In genomic region chr19:42001253-42001980, GRCm38 (mm10) we compare ENCODE assay signal across 9 mouse cellular contexts. TPM values are rescaled to one million over a fixed set of nuclear protein-coding genes. Genes with fewer than 3 reads are reported as not detected.
DNase-seq lines count a peak whose midpoint lies in the region; ATAC-seq and TF ChIP-seq lines count a peak whose summit lies in the region.
"Had no signal": no experiment of that assay in that cellular context is flagged by ENCODE, and none has a peak within 500 bp of the region (broad histone marks: within the 10 kb centered on the region; RNA-seq: fewer than 3 reads in every experiment).

No protein-coding gene starts in this region.

- WGBS in heart, embryonic 15.5 days, result 91% methylated on average over 12 of the region's 12 CpGs
- WGBS in bone marrow, adult 2 months, result 44% methylated on average over 12 of the region's 12 CpGs
- 90% methylated on average over 12 of the region's 12 CpGs for WGBS in intestine, embryonic 15.5 days
- 55% methylated on average over 12 of the region's 12 CpGs for WGBS in macrophage (ENCODE audit: missing documents)

- H3K9ac ChIP-seq in heart, embryonic 15.5 days, result no peak overlapping the region
- no peak overlapping the region for H3K9ac ChIP-seq in intestine, embryonic 15.5 days

- H3K4me2 ChIP-seq in heart, embryonic 15.5 days, result no peak overlapping the region
- no peak overlapping the region for H3K4me2 ChIP-seq in intestine, embryonic 15.5 days (replicated peaks)

- H3K79me2 ChIP-seq in macrophage (ENCODE audit: inconsistent target), result peaks cover 84% of the 10 kb centered on the region

- no peak for ATAC-seq in heart, embryonic 15.5 days (replicated peaks; ENCODE audit: insufficient number of reproducible peaks, insufficient read depth, low FRiP score, low read depth)
- ATAC-seq in intestine, embryonic 15.5 days, result no peak

- no peaks in the 10 kb centered on the region for H3K9me3 ChIP-seq in heart, embryonic 15.5 days (replicated peaks)
- H3K9me3 ChIP-seq in intestine, embryonic 15.5 days, result no peaks in the 10 kb centered on the region

- no peak for TF ChIP-seq POLR2A in bone marrow, adult 2 months (IDR thresholded peaks at IDR 0.05; ENCODE audit: borderline replicate concordance, control insufficient read depth, low read depth, low read length)

- no peak for TF ChIP-seq CTCF in bone marrow, adult 2 months (IDR thresholded peaks at IDR 0.05; ENCODE audit: control insufficient read depth, insufficient read depth, low read length)

- H3K27me3 ChIP-seq in heart, embryonic 15.5 days, result no peaks in the 10 kb centered on the region
- H3K27me3 ChIP-seq in intestine, embryonic 15.5 days (replicated peaks), result no peaks in the 10 kb centered on the region
- H3K27me3 ChIP-seq: CH12.LX had no signal

- H3K4me3 ChIP-seq in heart, embryonic 15.5 days, result no peak overlapping the region
- H3K4me3 ChIP-seq in bone marrow, adult 2 months (replicated peaks; ENCODE audit: control insufficient read depth, low read depth, low read length), result no peak overlapping the region
- H3K4me3 ChIP-seq in intestine, embryonic 15.5 days (replicated peaks), result no peak overlapping the region
- H3K4me3 ChIP-seq in macrophage (ENCODE audit: inconsistent target), result no peak overlapping the region

- H3K4me1 ChIP-seq in heart, embryonic 15.5 days (replicated peaks), result peaks cover 75% of the 10 kb centered on the region
- H3K4me1 ChIP-seq in bone marrow, adult 2 months (ENCODE audit: control insufficient read depth, insufficient read depth, low read length), result peaks cover 12% of the 10 kb centered on the region
- peaks cover 36% of the 10 kb centered on the region for H3K4me1 ChIP-seq in intestine, embryonic 15.5 days (replicated peaks)

- DNase-seq in heart, postnatal 10 days, result no peak
- DNase-seq in frontal cortex, postnatal 14 days (ENCODE audit: low spot score in 2 of 2), result no peak
- DNase-seq in cerebellum, adult 9-10 months, result no peak
- DNase-seq in layer of hippocampus, adult 18-20 months (ENCODE audit: low spot score in 2 of 2), result no peak

- H3K27ac ChIP-seq in heart, embryonic 15.5 days, result peak overlapping the region; percentile 81
- peak overlapping the region; percentile 38; the same call in 1 of the 2 replicates for H3K27ac ChIP-seq in bone marrow, adult 2 months (ENCODE audit: control insufficient read depth, insufficient read depth, low read depth, low read length, poor library complexity)
- peak overlapping the region; percentile 68 for H3K27ac ChIP-seq in intestine, embryonic 15.5 days
- peak overlapping the region; percentile 94 for H3K27ac ChIP-seq in macrophage

- intact Hi-C loops in heart, postnatal 10 days (cut with DNase I), result no loop called here

- H3K36me3 ChIP-seq in heart, embryonic 15.5 days, result no peaks in the 10 kb centered on the region
- H3K36me3 ChIP-seq in intestine, embryonic 15.5 days, result no peaks in the 10 kb centered on the region
- H3K36me3 ChIP-seq in macrophage (ENCODE audit: inconsistent target), result no peaks in the 10 kb centered on the region

RNA-seq across cellular contexts. Expression of gene Ubtd1, which starts 19.9 kb away (rescaled TPM):
- polyA plus RNA-seq in heart, embryonic 15.5 days (2015; fragmentation: Nextera tagmentation; extraction: Ambion mirVana), result 14.6 and 18.0 TPM in 2 replicates
- total RNA-seq in heart, postnatal 10 days (2021), result 10 to 100 TPM; 31.4 to 33.8 TPM
- polyA plus RNA-seq in bone marrow, adult 2 months (2011; ENCODE audit: insufficient read depth, insufficient read length, low replicate concordance, missing spikeins), result 6.0 and 10.2 TPM in 2 replicates
- 12.2 and 12.4 TPM in 2 replicates for polyA plus RNA-seq in intestine, embryonic 15.5 days (2015; fragmentation: Nextera tagmentation; extraction: Ambion mirVana)
- total RNA-seq in macrophage (2018; cell fraction: chromatin; rRNA removed), result 10 to 100 TPM in 20 of 26 experiments, 1 to 10 TPM in 6; 6.1 to 34.9 (median 17.0) TPM
- 10 to 100 TPM; 18.4 to 53.6 (median 41.3) TPM for total RNA-seq in macrophage (2018; cell fraction: cytosol; rRNA removed)
- 10 to 100 TPM in 24 of 26 experiments, 1 to 10 TPM in 2; 7.9 to 43.0 (median 21.4) TPM for total RNA-seq in macrophage (2018; cell fraction: nucleus; rRNA removed)
- polyA plus RNA-seq in macrophage (2018), result 25.8 to 42.9 TPM (median 41.2 TPM) in 3 replicates
- total RNA-seq in layer of hippocampus, adult 18-20 months (2021), result 10 to 100 TPM; 13.4 to 14.6 TPM

RNA-seq across cellular contexts. Expression of gene Mms19, which starts 20.5 kb away (rescaled TPM):
- polyA plus RNA-seq in heart, embryonic 15.5 days (2015; fragmentation: Nextera tagmentation; extraction: Ambion mirVana), result 19.7 and 22.5 TPM in 2 replicates
- total RNA-seq in heart, postnatal 10 days (2021), result 10 to 100 TPM; 18.3 to 25.9 TPM
- polyA plus RNA-seq in bone marrow, adult 2 months (2011; ENCODE audit: insufficient read depth, insufficient read length, low replicate concordance, missing spikeins), result 28.0 and 45.8 TPM in 2 replicates
- polyA plus RNA-seq in intestine, embryonic 15.5 days (2015; fragmentation: Nextera tagmentation; extraction: Ambion mirVana), result 26.5 and 26.8 TPM in 2 replicates
- total RNA-seq in macrophage (2018; cell fraction: chromatin; rRNA removed), result 100 to 1,000 TPM in 18 of 26 experiments, 10 to 100 TPM in 8; 42.8 to 286 (median 150) TPM
- total RNA-seq in macrophage (2018; cell fraction: cytosol; rRNA removed), result 10 to 100 TPM; 14.3 to 42.5 (median 23.2) TPM
- 100 to 1,000 TPM in 3 of 26 experiments, 10 to 100 TPM in 23; 19.8 to 113 (median 68.3) TPM for total RNA-seq in macrophage (2018; cell fraction: nucleus; rRNA removed)
- 20.9 to 26.5 TPM (median 24.4 TPM) in 3 replicates for polyA plus RNA-seq in macrophage (2018)
- total RNA-seq in layer of hippocampus, adult 18-20 months (2021), result 10 to 100 TPM; 28.7 to 34.6 TPM

RNA-seq across cellular contexts. Expression of gene Ankrd2, which starts 34.4 kb away (rescaled TPM):
- polyA plus RNA-seq in heart, embryonic 15.5 days (2015; fragmentation: Nextera tagmentation; extraction: Ambion mirVana), result 0.25 TPM in 1 of 2 replicates, not detected in the other
- total RNA-seq in heart, postnatal 10 days (2021), result not detected
- polyA plus RNA-seq in bone marrow, adult 2 months (2011; ENCODE audit: insufficient read depth, insufficient read length, low replicate concordance, missing spikeins), result not detected in 2 replicates
- 0.18 TPM in 1 of 2 replicates, not detected in the other for polyA plus RNA-seq in intestine, embryonic 15.5 days (2015; fragmentation: Nextera tagmentation; extraction: Ambion mirVana)
- under 1 TPM in 3 of 26 experiments, not detected in 23; 0.54 to 0.71 (median 0.68) TPM for total RNA-seq in macrophage (2018; cell fraction: chromatin; rRNA removed)
- total RNA-seq in macrophage (2018; cell fraction: cytosol; rRNA removed), result not detected
- total RNA-seq in macrophage (2018; cell fraction: nucleus; rRNA removed), result under 1 TPM in 1 of 26 experiments, not detected in 25; 0.46 TPM
- polyA plus RNA-seq in macrophage (2018), result not detected in 3 replicates
- under 1 TPM in 1 of 2 experiments, not detected in 1; 0.30 TPM for total RNA-seq in layer of hippocampus, adult 18-20 months (2021)
- total RNA-seq: CH12.LX had no signal

RNA-seq across cellular contexts. Expression of gene Hoga1, which starts 44.0 kb away (rescaled TPM):
- polyA plus RNA-seq in heart, embryonic 15.5 days (2015; fragmentation: Nextera tagmentation; extraction: Ambion mirVana), result 0.44 and 0.80 TPM in 2 replicates
- 1 to 10 TPM; 1.3 to 2.2 TPM for total RNA-seq in heart, postnatal 10 days (2021)
- 1.8 TPM in 1 of 2 replicates, not detected in the other for polyA plus RNA-seq in bone marrow, adult 2 months (2011; ENCODE audit: insufficient read depth, insufficient read length, low replicate concordance, missing spikeins)
- 1.6 and 1.7 TPM in 2 replicates for polyA plus RNA-seq in intestine, embryonic 15.5 days (2015; fragmentation: Nextera tagmentation; extraction: Ambion mirVana)
- total RNA-seq in macrophage (2018; cell fraction: chromatin; rRNA removed), result 10 to 100 TPM in 2 of 26 experiments, 1 to 10 TPM in 22, under 1 TPM in 1, not detected in 1; 0.95 to 11.2 (median 3.6) TPM
- 1 to 10 TPM; 1.0 to 2.4 (median 1.5) TPM for total RNA-seq in macrophage (2018; cell fraction: cytosol; rRNA removed)
- 1 to 10 TPM in 25 of 26 experiments, under 1 TPM in 1; 0.92 to 5.1 (median 2.3) TPM for total RNA-seq in macrophage (2018; cell fraction: nucleus; rRNA removed)
- 1.3 to 2.2 TPM (median 1.9 TPM) in 3 replicates for polyA plus RNA-seq in macrophage (2018)
- 1 to 10 TPM; 8.7 to 9.4 TPM for total RNA-seq in layer of hippocampus, adult 18-20 months (2021)
- total RNA-seq: CH12.LX had no signal

RNA-seq across cellular contexts. Expression of gene 4933411K16Rik, which starts 50.6 kb away (rescaled TPM):
- not detected in 2 replicates for polyA plus RNA-seq in heart, embryonic 15.5 days (2015; fragmentation: Nextera tagmentation; extraction: Ambion mirVana)
- total RNA-seq in heart, postnatal 10 days (2021), result under 1 TPM; 0.24 to 0.37 TPM
- not detected in 2 replicates for polyA plus RNA-seq in bone marrow, adult 2 months (2011; ENCODE audit: insufficient read depth, insufficient read length, low replicate concordance, missing spikeins)
- polyA plus RNA-seq in intestine, embryonic 15.5 days (2015; fragmentation: Nextera tagmentation; extraction: Ambion mirVana), result not detected in 2 replicates
- 1 to 10 TPM in 20 of 26 experiments, under 1 TPM in 3, not detected in 3; 0.50 to 5.2 (median 2.6) TPM for total RNA-seq in macrophage (2018; cell fraction: chromatin; rRNA removed)
- total RNA-seq in macrophage (2018; cell fraction: cytosol; rRNA removed), result under 1 TPM in 6 of 26 experiments, not detected in 20; 0.09 to 0.33 (median 0.19) TPM
- 1 to 10 TPM in 6 of 26 experiments, under 1 TPM in 15, not detected in 5; 0.39 to 4.1 (median 0.78) TPM for total RNA-seq in macrophage (2018; cell fraction: nucleus; rRNA removed)
- polyA plus RNA-seq in macrophage (2018), result 0.19 to 0.27 TPM (median 0.27 TPM) in 3 replicates
- total RNA-seq in layer of hippocampus, adult 18-20 months (2021), result 1 to 10 TPM; 1.6 to 2.1 TPM
- total RNA-seq: CH12.LX had no signal

Comparison
In these comparisons a context has a peak if more than half of its experiments do, and no peak if none do; other contexts are left out.
1. H3K27ac ChIP-seq: peak in every context shown above with its lines; median percentile 94 in macrophage; 81 in heart, embryonic 15.5 days; 68 in intestine, embryonic 15.5 days; 38 in bone marrow, adult 2 months.